Comparison of ENCODE assay signal across 10 mouse cellular contexts in genomic region chr1:90268131-90268691, GRCm38 (mm10).
DNase-seq lines count a peak whose midpoint lies in the region; ATAC-seq lines count a peak whose summit lies in the region.
"Had no signal": no experiment of that assay in that cellular context is flagged by ENCODE, and none has a peak within 500 bp of the region (broad histone marks: within the 10 kb centered on the region; RNA-seq: fewer than 3 reads in every experiment).

No protein-coding gene starts in this region.

- 56% methylated on average over 17 of the region's 17 CpGs for WGBS in forebrain, embryonic 13.5 days
- 72% methylated on average over 17 of the region's 17 CpGs for WGBS in forebrain, embryonic 10.5 days
- 56% methylated on average over 17 of the region's 17 CpGs for WGBS in hindbrain, embryonic 11.5 days
- 18% methylated on average over 17 of the region's 17 CpGs for WGBS in neural tube, embryonic 15.5 days

- no peak for DNase-seq in forebrain, embryonic 10.5 days (ENCODE audit: extremely low spot score, low spot score)
- DNase-seq in hindbrain, embryonic 11.5 days (ENCODE audit: low spot score): no peak
- peak; percentile 66 to 82 for DNase-seq in kidney, postnatal 25 days
- no peak for DNase-seq in lung, postnatal 14 days
- no peak for DNase-seq in testis, postnatal 14 days (ENCODE audit: low spot score)
- DNase-seq in spleen, postnatal 36 days (ENCODE audit: low spot score in 2 of 2): no peak
- DNase-seq: cerebellum, adult 11-12 months had no signal

- no peaks in the 10 kb centered on the region for H3K27me3 ChIP-seq in forebrain, embryonic 13.5 days
- peaks cover 8% of the 10 kb centered on the region; the same call in 1 of the 2 replicates for H3K27me3 ChIP-seq in forebrain, embryonic 10.5 days (ENCODE audit: poor library complexity, severe bottlenecking)
- H3K27me3 ChIP-seq in hindbrain, embryonic 11.5 days (ENCODE audit: control insufficient read depth, insufficient read depth, low read length): no peaks in the 10 kb centered on the region
- H3K27me3 ChIP-seq in neural tube, embryonic 15.5 days (replicated peaks): 0 out of 2 replicates have a peak, but pooled peaks cover 3% of the 10 kb centered on the region
- H3K27me3 ChIP-seq: stomach, embryonic 15.5 days had no signal

- H3K36me3 ChIP-seq in forebrain, embryonic 13.5 days (ENCODE audit: poor library complexity, severe bottlenecking): no peaks in the 10 kb centered on the region
- no peaks in the 10 kb centered on the region for H3K36me3 ChIP-seq in forebrain, embryonic 10.5 days (replicated peaks)
- no peaks in the 10 kb centered on the region for H3K36me3 ChIP-seq in hindbrain, embryonic 11.5 days (ENCODE audit: control insufficient read depth, insufficient read depth, low read length)
- no peaks in the 10 kb centered on the region for H3K36me3 ChIP-seq in neural tube, embryonic 15.5 days
- H3K36me3 ChIP-seq: stomach, embryonic 15.5 days had no signal

- peaks cover 13% of the 10 kb centered on the region for H3K4me1 ChIP-seq in forebrain, embryonic 13.5 days
- peaks cover 12% of the 10 kb centered on the region for H3K4me1 ChIP-seq in forebrain, embryonic 10.5 days
- no peaks in the 10 kb centered on the region for H3K4me1 ChIP-seq in hindbrain, embryonic 11.5 days (replicated peaks; ENCODE audit: control insufficient read depth, insufficient read depth, low read length)
- H3K4me1 ChIP-seq in neural tube, embryonic 15.5 days: peaks cover 18% of the 10 kb centered on the region
- H3K4me1 ChIP-seq: stomach, embryonic 15.5 days had no signal

- H3K4me3 ChIP-seq in forebrain, embryonic 13.5 days: no peak overlapping the region
- no peak overlapping the region for H3K4me3 ChIP-seq in forebrain, embryonic 10.5 days
- H3K4me3 ChIP-seq in hindbrain, embryonic 11.5 days (ENCODE audit: low read depth, low read length): no peak overlapping the region
- H3K4me3 ChIP-seq in neural tube, embryonic 15.5 days (replicated peaks): no peak overlapping the region
- H3K4me3 ChIP-seq: stomach, embryonic 15.5 days had no signal

- peak overlapping the region; percentile 48 for H3K27ac ChIP-seq in forebrain, embryonic 13.5 days
- H3K27ac ChIP-seq in forebrain, embryonic 10.5 days: no peak overlapping the region
- 0 out of 2 replicates have a peak overlapping the region, but pooled peaks have one; percentile 42 for H3K27ac ChIP-seq in hindbrain, embryonic 11.5 days (ENCODE audit: low read depth, low read length)
- H3K27ac ChIP-seq in neural tube, embryonic 15.5 days (replicated peaks): no peak overlapping the region
- H3K27ac ChIP-seq: stomach, embryonic 15.5 days had no signal

- H3K9ac ChIP-seq in forebrain, embryonic 13.5 days: no peak overlapping the region
- H3K9ac ChIP-seq in hindbrain, embryonic 11.5 days (ENCODE audit: low read depth, low read length): no peak overlapping the region
- no peak overlapping the region; the same call in 1 of the 2 replicates for H3K9ac ChIP-seq in neural tube, embryonic 15.5 days (replicated peaks)
- H3K9ac ChIP-seq: stomach, embryonic 15.5 days had no signal

- H3K4me2 ChIP-seq in forebrain, embryonic 13.5 days: no peak overlapping the region
- no peak overlapping the region; the same call in 1 of the 2 replicates for H3K4me2 ChIP-seq in hindbrain, embryonic 11.5 days (replicated peaks; ENCODE audit: low read depth, low read length)
- no peak overlapping the region for H3K4me2 ChIP-seq in neural tube, embryonic 15.5 days
- H3K4me2 ChIP-seq: stomach, embryonic 15.5 days had no signal

- ATAC-seq in forebrain, embryonic 13.5 days: peak; percentile 67
- peak; percentile 63 for ATAC-seq in hindbrain, embryonic 11.5 days (ENCODE audit: low FRiP score)
- ATAC-seq in neural tube, embryonic 15.5 days (ENCODE audit: low FRiP score): peak; percentile 35; the same call in 1 of the 2 replicates

- no peaks in the 10 kb centered on the region for H3K9me3 ChIP-seq in forebrain, embryonic 13.5 days (replicated peaks)
- no peaks in the 10 kb centered on the region for H3K9me3 ChIP-seq in forebrain, embryonic 10.5 days
- H3K9me3 ChIP-seq in hindbrain, embryonic 11.5 days (ENCODE audit: control insufficient read depth, low read length): no peaks in the 10 kb centered on the region
- H3K9me3 ChIP-seq in neural tube, embryonic 15.5 days (replicated peaks): no peaks in the 10 kb centered on the region
- H3K9me3 ChIP-seq: stomach, embryonic 15.5 days had no signal

Comparison
In these comparisons a context has a peak if more than half of its experiments do, and no peak if none do; other contexts are left out.
1. H3K27ac ChIP-seq: peak in forebrain, embryonic 13.5 days (single experiment) and hindbrain, embryonic 11.5 days (single experiment); none in forebrain, embryonic 10.5 days (single experiment) and neural tube, embryonic 15.5 days (single experiment).
2. DNase-seq: peak in kidney, postnatal 25 days (2 of 2); none in forebrain, embryonic 10.5 days (single experiment), hindbrain, embryonic 11.5 days (single experiment), lung, postnatal 14 days (single experiment), testis, postnatal 14 days (single experiment) and spleen, postnatal 36 days (0 of 2).
3. Peak in every context shown above with its lines, with median percentiles within 50 percentile points of each other: ATAC-seq.